Mouse (Mus musculus) cortical plate, adult 2 months (tissue): Measurements from ENCODE around the gene Smim20. TPM values are rescaled to one million over a fixed set of nuclear protein-coding genes. Genes with fewer than 3 reads are reported as not detected.
A peak's percentile ranks its signal among the peaks of the same experiment; 100 is the strongest.

Source experiments
- H3K27ac ChIP-seq: fragments of 200-500 bp; 2 replicates; pipeline ENCODE4 v1.5.1; 2012; ENCODE audit warnings: low read length, control low read depth, inconsistent platforms; ENCODE audit not compliant: insufficient read depth
- H3K4me1 ChIP-seq: fragments of 200-500 bp; 2 replicates; pipeline ENCODE4 v1.6.1; 2011; ENCODE audit warnings: low read length; ENCODE audit not compliant: control insufficient read depth, insufficient read depth
- H3K4me3 ChIP-seq: fragments of 200-500 bp; 2 replicates; pipeline ENCODE4 v1.5.1; 2011; ENCODE audit warnings: mild to moderate bottlenecking, low read length, control low read depth; ENCODE audit not compliant: insufficient read depth
- CTCF ChIP-seq: fragments of 200-500 bp; IDR thresholded peaks from 2 replicates; pipeline ENCODE4 v1.5.1; 2011; ENCODE audit warnings: mild to moderate bottlenecking, control low read depth, low read length; ENCODE audit not compliant: insufficient read depth; ENCODE audit errors: extremely low read depth
- POLR2A ChIP-seq: fragments of 200-500 bp; IDR thresholded peaks from 2 replicates; pipeline ENCODE4 v1.6.1; 2011; ENCODE audit warnings: mild to moderate bottlenecking, low read length, control low read depth; ENCODE audit not compliant: insufficient read depth; ENCODE audit errors: extremely low read depth
- polyA plus RNA-seq: library from polyadenylated mRNA; depleted of rRNA; stranded (reverse); fragments of >200 nt; gene quantifications from 2 replicates; pipeline ENCODE4 v1.2.3, GENCODE M21; 2012

Smim20 gene
- polyA plus RNA-seq, 1 experiment, result 82.2 TPM

- Histone ChIP-seq H3K4me1 (no peaks in the 10 kb centered on the region; the same call in 1 of the 2 replicates), H3K27ac (no peak overlapping the region), H3K4me3 (no peak overlapping the region)
- no peak for TF ChIP-seq CTCF
Observed at GRCm38 (mm10) chr5:53241109-53241508, 25.8 kb upstream of the Smim20 start.

- Histone ChIP-seq H3K4me3 (no peak overlapping the region), H3K27ac (no peak overlapping the region), H3K4me1 (no peaks in the 10 kb centered on the region; the same call in 1 of the 2 replicates)
- TF ChIP-seq CTCF (no peak), POLR2A (no peak)
Observed at GRCm38 (mm10) chr5:53241963-53242362, 24.9 kb upstream of the Smim20 start.

- Histone ChIP-seq H3K4me3 (no peak overlapping the region), H3K27ac (no peak overlapping the region), H3K4me1 (no peaks in the 10 kb centered on the region; the same call in 1 of the 2 replicates)
- no peak for TF ChIP-seq CTCF
- TF ChIP-seq POLR2A, result no peak
Observed at GRCm38 (mm10) chr5:53242865-53243499, 23.9 kb upstream of the Smim20 start.

GRCm38 (mm10) chr5:53243933-53244332 lies 22.9 kb upstream of the Smim20 start:
- Histone ChIP-seq H3K4me1 (no peaks in the 10 kb centered on the region; the same call in 1 of the 2 replicates), H3K27ac (no peak overlapping the region), H3K4me3 (no peak overlapping the region)
- TF ChIP-seq POLR2A, result no peak
- no peak for TF ChIP-seq CTCF

GRCm38 (mm10) chr5:53248499-53248898 lies 18.4 kb upstream of the Smim20 start:
- TF ChIP-seq CTCF, result no peak
- TF ChIP-seq POLR2A, result no peak
- H3K4me1 ChIP-seq, result no peaks in the 10 kb centered on the region
- H3K4me3 ChIP-seq, result no peak overlapping the region
- no peak overlapping the region for H3K27ac ChIP-seq

GRCm38 (mm10) chr5:53249431-53250061 lies 17.3 kb upstream of the Smim20 start:
- Histone ChIP-seq H3K4me3 (no peak overlapping the region), H3K4me1 (no peaks in the 10 kb centered on the region), H3K27ac (no peak overlapping the region)
- no peak for TF ChIP-seq POLR2A
- TF ChIP-seq CTCF, result no peak

GRCm38 (mm10) chr5:53254154-53254553 lies 12.7 kb upstream of the Smim20 start:
- Histone ChIP-seq H3K4me1 (no peaks in the 10 kb centered on the region), H3K27ac (no peak overlapping the region), H3K4me3 (no peak overlapping the region)
- TF ChIP-seq CTCF, result no peak
- TF ChIP-seq POLR2A, result no peak

- Histone ChIP-seq H3K27ac (no peak overlapping the region), H3K4me3 (no peak overlapping the region), H3K4me1 (peaks cover 2% of the 10 kb centered on the region; the same call in 1 of the 2 replicates)
- no peak for TF ChIP-seq CTCF
Observed at GRCm38 (mm10) chr5:53254821-53255220, 12.1 kb upstream of the Smim20 start.

GRCm38 (mm10) chr5:53258038-53258786 lies 8.7 kb upstream of the Smim20 start:
- 0 out of 2 replicates have a peak, but pooled peaks have one; percentile 12 for TF ChIP-seq POLR2A
- TF ChIP-seq CTCF, result no peak

More at GRCm38 (mm10) chr5:53258038-53258786, 8.7 kb upstream of the Smim20 start:
- peak overlapping the region; percentile 16 for H3K4me3 ChIP-seq
- H3K4me1 ChIP-seq, result peaks cover 2% of the 10 kb centered on the region; the same call in 1 of the 2 replicates
- no peak overlapping the region for H3K27ac ChIP-seq
